Mouse (Mus musculus) cortical plate, adult 2 months (tissue): ENCODE results near the gene Lad1.

ENCODE experiments used
- CTCF ChIP-seq: fragments of 200-500 bp; IDR thresholded peaks from 2 replicates; pipeline ENCODE4 v1.5.1; 2011; ENCODE audit warnings: mild to moderate bottlenecking, control low read depth, low read length; ENCODE audit not compliant: insufficient read depth; ENCODE audit errors: extremely low read depth
- POLR2A ChIP-seq: fragments of 200-500 bp; IDR thresholded peaks from 2 replicates; pipeline ENCODE4 v1.6.1; 2011; ENCODE audit warnings: mild to moderate bottlenecking, low read length, control low read depth; ENCODE audit not compliant: insufficient read depth; ENCODE audit errors: extremely low read depth

- no peak for TF ChIP-seq CTCF
- no peak for TF ChIP-seq POLR2A
Observed at GRCm38 (mm10) chr1:135857137-135857775, 38.9 kb downstream of the Lad1 start.
